ENCODE assay signal across 13 mouse cellular contexts in the genomic region with DNA sequence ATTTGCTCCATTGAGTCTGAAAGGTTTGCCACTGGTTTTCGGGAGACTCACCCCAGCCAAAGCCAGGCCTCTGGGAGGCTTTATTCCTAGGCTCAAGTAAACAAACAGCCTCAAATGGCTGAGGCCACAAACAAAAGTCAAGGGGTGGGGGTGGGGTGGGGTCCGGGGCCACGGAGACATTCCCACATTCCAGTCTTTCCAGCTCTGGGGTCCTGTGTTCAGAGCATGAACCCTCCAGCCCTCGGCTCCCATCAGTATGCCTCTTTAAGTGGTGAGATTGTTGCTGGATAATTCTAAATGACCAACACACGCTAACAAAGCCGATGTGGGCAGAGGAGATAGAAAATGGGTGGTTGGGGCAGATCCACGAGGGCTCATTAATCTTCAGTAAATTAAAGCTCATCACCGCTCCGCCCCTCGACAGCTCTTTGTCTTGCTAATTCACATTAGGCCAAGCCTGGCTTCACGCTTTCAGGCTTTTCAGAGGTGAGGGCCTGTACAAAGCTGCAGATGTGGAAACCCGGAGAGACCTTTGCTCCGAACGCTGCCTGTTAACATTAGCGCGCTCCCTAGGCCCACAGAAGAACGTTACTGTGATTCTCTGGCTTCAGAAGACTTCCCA.
DNase-seq lines count a peak whose midpoint lies in the region; ATAC-seq and TF ChIP-seq lines count a peak whose summit lies in the region.
"Had no signal": no experiment of that assay in that cellular context is flagged by ENCODE, and none has a peak within 500 bp of the region (broad histone marks: within the 10 kb centered on the region; RNA-seq: fewer than 3 reads in every experiment).

No protein-coding gene starts in this region.

- H3K4me1 ChIP-seq in midbrain, embryonic 11.5 days (ENCODE audit: control insufficient read depth, insufficient read depth, low read length) = peaks cover 27% of the 10 kb centered on the region
- peaks cover 12% of the 10 kb centered on the region; the same call in 1 of the 2 replicates for H3K4me1 ChIP-seq in midbrain, embryonic 15.5 days
- H3K4me1 ChIP-seq in embryonic facial prominence, embryonic 14.5 days (ENCODE audit: control insufficient read depth, insufficient read depth, low read length) = 0 out of 2 replicates have a peak, but pooled peaks cover 7% of the 10 kb centered on the region
- 0 out of 2 replicates have a peak, but pooled peaks cover 3% of the 10 kb centered on the region for H3K4me1 ChIP-seq in hindbrain, postnatal 0 days (ENCODE audit: insufficient read depth, low read length)

- intact Hi-C loops in left cerebral cortex, postnatal 25 days (cut with DNase I) = no loop called here

- H3K9ac ChIP-seq in midbrain, embryonic 11.5 days (ENCODE audit: low read length) = peak overlapping the region; percentile 28; the same call in 1 of the 2 replicates
- H3K9ac ChIP-seq in midbrain, embryonic 15.5 days = no peak overlapping the region
- no peak overlapping the region for H3K9ac ChIP-seq in embryonic facial prominence, embryonic 14.5 days (ENCODE audit: low read depth, low read length)
- H3K9ac ChIP-seq in hindbrain, postnatal 0 days (replicated peaks; ENCODE audit: low read length) = no peak overlapping the region

- peak; percentile 95 for DNase-seq in midbrain, embryonic 11.5 days (ENCODE audit: low spot score, missing footprints)
- DNase-seq in embryonic facial prominence, embryonic 14.5 days (ENCODE audit: low spot score) = peak; percentile 76
- peak; percentile 15 for DNase-seq in hindbrain, postnatal 0 days (ENCODE audit: low spot score)
- peak; percentile 95 for DNase-seq in retina, postnatal 1 day
- DNase-seq in left cerebral cortex, postnatal 25 days (ENCODE audit: low spot score in 2 of 2) = no peak
- DNase-seq in urinary bladder, postnatal 25 days (ENCODE audit: low spot score) = no peak
- DNase-seq in left cerebral cortex, adult 18-20 months (ENCODE audit: low spot score in 2 of 2) = no peak
- DNase-seq: B cell, adult 2 months; cerebellum, adult 9-10 months; gastrocnemius, postnatal 10 days; kidney, adult 9 months; layer of hippocampus, postnatal 36 days had no signal

- no peaks in the 10 kb centered on the region for H3K36me3 ChIP-seq in midbrain, embryonic 11.5 days (ENCODE audit: control insufficient read depth, insufficient read depth, low read length)
- H3K36me3 ChIP-seq in midbrain, embryonic 15.5 days (replicated peaks) = no peaks in the 10 kb centered on the region
- no peaks in the 10 kb centered on the region for H3K36me3 ChIP-seq in embryonic facial prominence, embryonic 14.5 days (ENCODE audit: control insufficient read depth, insufficient read depth, low read length)
- H3K36me3 ChIP-seq in hindbrain, postnatal 0 days (ENCODE audit: insufficient read depth, low read length) = no peaks in the 10 kb centered on the region

- H3K27me3 ChIP-seq in midbrain, embryonic 11.5 days (ENCODE audit: control insufficient read depth, insufficient read depth, low read length) = no peaks in the 10 kb centered on the region
- H3K27me3 ChIP-seq in midbrain, embryonic 15.5 days (replicated peaks) = no peaks in the 10 kb centered on the region
- H3K27me3 ChIP-seq in embryonic facial prominence, embryonic 14.5 days (replicated peaks; ENCODE audit: control insufficient read depth, insufficient read depth, low read length) = no peaks in the 10 kb centered on the region
- H3K27me3 ChIP-seq in hindbrain, postnatal 0 days (ENCODE audit: insufficient read depth, low read length) = no peaks in the 10 kb centered on the region

- no peak overlapping the region for H3K4me2 ChIP-seq in midbrain, embryonic 11.5 days
- no peak overlapping the region for H3K4me2 ChIP-seq in midbrain, embryonic 15.5 days
- H3K4me2 ChIP-seq in embryonic facial prominence, embryonic 14.5 days (ENCODE audit: low read depth, low read length) = no peak overlapping the region
- H3K4me2 ChIP-seq in hindbrain, postnatal 0 days (ENCODE audit: low read depth, low read length) = no peak overlapping the region

- 4% methylated on average over 17 of the region's 17 CpGs for WGBS in midbrain, embryonic 11.5 days
- WGBS in midbrain, embryonic 15.5 days = 7% methylated on average over 17 of the region's 17 CpGs
- WGBS in embryonic facial prominence, embryonic 14.5 days = 33% methylated on average over 17 of the region's 17 CpGs
- WGBS in hindbrain, postnatal 0 days = 17% methylated on average over 17 of the region's 17 CpGs

- ATAC-seq in midbrain, embryonic 11.5 days (ENCODE audit: low FRiP score) = peak; percentile 70
- no peak for ATAC-seq in midbrain, embryonic 15.5 days (replicated peaks)
- peak; percentile 33; the same call in 1 of the 2 replicates for ATAC-seq in embryonic facial prominence, embryonic 14.5 days (ENCODE audit: low read depth)
- no peak for ATAC-seq in hindbrain, postnatal 0 days

- no peak for TF ChIP-seq CTCF in hindbrain, postnatal 0 days (IDR thresholded peaks at IDR 0.05; ENCODE audit: low read depth)

- H3K27ac ChIP-seq in midbrain, embryonic 11.5 days (ENCODE audit: low read depth, low read length) = peak overlapping the region; percentile 45
- H3K27ac ChIP-seq in midbrain, embryonic 15.5 days = no peak overlapping the region
- no peak overlapping the region for H3K27ac ChIP-seq in embryonic facial prominence, embryonic 14.5 days (replicated peaks; ENCODE audit: low read depth, low read length)
- H3K27ac ChIP-seq in hindbrain, postnatal 0 days = no peak overlapping the region

- H3K4me3 ChIP-seq in midbrain, embryonic 11.5 days (ENCODE audit: low read depth, low read length) = no peak overlapping the region
- H3K4me3 ChIP-seq in midbrain, embryonic 15.5 days = no peak overlapping the region
- no peak overlapping the region for H3K4me3 ChIP-seq in embryonic facial prominence, embryonic 14.5 days (ENCODE audit: low read depth, low read length)
- no peak overlapping the region for H3K4me3 ChIP-seq in hindbrain, postnatal 0 days (ENCODE audit: low read length)

- H3K9me3 ChIP-seq in midbrain, embryonic 11.5 days (ENCODE audit: control insufficient read depth, low read length) = peaks cover 5% of the 10 kb centered on the region; the same call in 1 of the 2 replicates
- H3K9me3 ChIP-seq in midbrain, embryonic 15.5 days = no peaks in the 10 kb centered on the region
- peaks cover 13% of the 10 kb centered on the region; the same call in 1 of the 2 replicates for H3K9me3 ChIP-seq in embryonic facial prominence, embryonic 14.5 days (ENCODE audit: control insufficient read depth, low read length)
- H3K9me3 ChIP-seq in hindbrain, postnatal 0 days (ENCODE audit: low read length) = no peaks in the 10 kb centered on the region; the same call in 1 of the 2 replicates

Comparison
In these comparisons a context has a peak if more than half of its experiments do, and no peak if none do; other contexts are left out.
1. ATAC-seq: peak in midbrain, embryonic 11.5 days (single experiment) and embryonic facial prominence, embryonic 14.5 days (single experiment); none in midbrain, embryonic 15.5 days (single experiment) and hindbrain, postnatal 0 days (single experiment).
2. DNase-seq: peak in midbrain, embryonic 11.5 days (single experiment), embryonic facial prominence, embryonic 14.5 days (single experiment), hindbrain, postnatal 0 days (single experiment) and retina, postnatal 1 day (single experiment); none in left cerebral cortex, postnatal 25 days (0 of 2), urinary bladder, postnatal 25 days (single experiment) and left cerebral cortex, adult 18-20 months (0 of 2).